Mouse (Mus musculus) MEL (cell line): ENCODE measurements around the gene Klhdc8a.

ENCODE experiments used
- CHD1 ChIP-seq: IDR thresholded peaks from 2 replicates; pipeline ENCODE4 v1.6.1; 2012; ENCODE audit warnings: low read depth, mild to moderate bottlenecking, inconsistent platforms, low read length, improper control_type of control experiment
- CTCF ChIP-seq, 3 experiments: IDR thresholded peaks in 2 of 3; conservative IDR thresholded peaks in 1 of 3; 2 replicates each; pipeline ENCODE4 v1.5.1; 2011 to 2012; ENCODE audit warnings: low read length in 3 of 3, low read depth in 2 of 3, mild to moderate bottlenecking in 2 of 3, improper control_type of control experiment in 1 of 3, inconsistent platforms in 1 of 3, mixed read lengths in 1 of 3, moderate library complexity in 1 of 3; ENCODE audit not compliant: control insufficient read depth in 1 of 3, insufficient read depth in 1 of 3, poor library complexity in 1 of 3, severe bottlenecking in 1 of 3
- POLR2A ChIP-seq, 2 experiments: IDR thresholded peaks; 2 replicates each; pipeline ENCODE4 v1.6.1; 2011 to 2012; ENCODE audit warnings: low read length in 2 of 2, mild to moderate bottlenecking in 2 of 2, control low read depth in 1 of 2, improper control_type of control experiment in 1 of 2, low read depth in 1 of 2, moderate library complexity in 1 of 2; ENCODE audit not compliant: control insufficient read depth in 1 of 2, insufficient read depth in 1 of 2, poor library complexity in 1 of 2

- TF ChIP-seq CTCF (IDR thresholded peaks at IDR 0.05 in 2 of 3, conservative IDR thresholded peaks at IDR 0.05 in 1 of 3; ENCODE audit: control insufficient read depth in 1 of 3, insufficient read depth in 1 of 3, low read depth in 2 of 3, low read length in 3 of 3, poor library complexity in 1 of 3, severe bottlenecking in 1 of 3) (no peak), CHD1 (no peak), POLR2A (IDR thresholded peaks at IDR 0.05; ENCODE audit: control insufficient read depth in 1 of 2, insufficient read depth in 1 of 2, low read depth in 1 of 2, low read length in 2 of 2, poor library complexity in 1 of 2) (no peak)
Measured at GRCm38 (mm10) chr1:132328565-132328964, 30.1 kb downstream of the Klhdc8a start.
